Mouse (Mus musculus): Measurements from ENCODE around the gene Hpf1.

Hpf1 gene

GRCm38 (mm10) chr8:60889843-60890519 is at the start of gene Hpf1:
Gene Hpf1, plus strand, starts transcription at chr8:60890418.
- peak; percentile 97 for DNase-seq (ENCODE audit: low spot score)

GRCm38 (mm10) chr8:60842388-60842787 is 47.8 kb upstream of the Hpf1 start:
- no peak for DNase-seq (ENCODE audit: low spot score)

GRCm38 (mm10) chr8:60857559-60857958 is 32.7 kb upstream of the Hpf1 start:
- no peak for DNase-seq (ENCODE audit: low spot score)

GRCm38 (mm10) chr8:60858091-60858490 is 32.1 kb upstream of the Hpf1 start:
- DNase-seq (ENCODE audit: low spot score): no peak

GRCm38 (mm10) chr8:60858911-60859476 is 31.2 kb upstream of the Hpf1 start:
- no peak for DNase-seq (ENCODE audit: low spot score)

GRCm38 (mm10) chr8:60859605-60860004 is 30.6 kb upstream of the Hpf1 start:
- DNase-seq (ENCODE audit: low spot score): no peak

GRCm38 (mm10) chr8:60860749-60861148 is 29.5 kb upstream of the Hpf1 start:
- no peak for DNase-seq (ENCODE audit: low spot score)

GRCm38 (mm10) chr8:60861783-60862182 is 28.4 kb upstream of the Hpf1 start:
- DNase-seq (ENCODE audit: low spot score): no peak

- DNase-seq (ENCODE audit: low spot score): no peak
Observed at GRCm38 (mm10) chr8:60864875-60865274, 25.3 kb upstream of the Hpf1 start.

- DNase-seq (ENCODE audit: low spot score): peak; percentile 82
Observed at GRCm38 (mm10) chr8:60865504-60866114, 24.6 kb upstream of the Hpf1 start.

- DNase-seq (ENCODE audit: low spot score): no peak
Observed at GRCm38 (mm10) chr8:60867468-60868115, 22.6 kb upstream of the Hpf1 start.

GRCm38 (mm10) chr8:60868236-60868965 is 21.8 kb upstream of the Hpf1 start:
- DNase-seq (ENCODE audit: low spot score): no peak

- DNase-seq (ENCODE audit: low spot score): no peak
Observed at GRCm38 (mm10) chr8:60869761-60870160, 20.5 kb upstream of the Hpf1 start.

- no peak for DNase-seq (ENCODE audit: low spot score)
Observed at GRCm38 (mm10) chr8:60870231-60871193, 19.7 kb upstream of the Hpf1 start.

GRCm38 (mm10) chr8:60878617-60879016 is 11.6 kb upstream of the Hpf1 start:
- DNase-seq (ENCODE audit: low spot score): no peak

- DNase-seq (ENCODE audit: low spot score): no peak
Observed at GRCm38 (mm10) chr8:60883419-60884137, 6.6 kb upstream of the Hpf1 start.

GRCm38 (mm10) chr8:60886736-60887135 is 3.5 kb upstream of the Hpf1 start:
- DNase-seq (ENCODE audit: low spot score): no peak

GRCm38 (mm10) chr8:60889131-60889842 is 931 bp upstream of the Hpf1 start:
- DNase-seq (ENCODE audit: low spot score): no peak

GRCm38 (mm10) chr8:60890520-60890874 is 279 bp downstream of the Hpf1 start:
- no peak for DNase-seq (ENCODE audit: low spot score)

- no peak for DNase-seq (ENCODE audit: low spot score)
Observed at GRCm38 (mm10) chr8:60891757-60892156, 1.5 kb downstream of the Hpf1 start.

All from testis, postnatal 10 days (tissue).